Mouse (Mus musculus) left cerebral cortex, adult 18-20 months (tissue): ENCODE results near the gene Tgtp2. TPM values are rescaled to one million over a fixed set of nuclear protein-coding genes. Genes with fewer than 3 reads are reported as not detected.
"Not testable (repeated sequence)": the region's sequence is repeated elsewhere in the genome, so short reads cannot be mapped to it uniquely, and the experiment has no call there.

Source experiments
- DNase-seq, 2 experiments: peaks; one replicate each; pipeline ENCODE4 v3.0.0; 2021 to 2022; ENCODE audit warnings: low spot score in 2 of 2, mixed read lengths in 1 of 2
- long read RNA-seq, 2 experiments: library from polyadenylated mRNA; stranded (forward); transcript quantifications; one replicate each; pipeline ENCODE4 v2.0.0; 2021
- total RNA-seq, 2 experiments: library from RNA; stranded (reverse); gene quantifications; 2 replicates each; pipeline ENCODE4 v1.2.3; 2021

Gene Tgtp2
- total RNA-seq = under 1 TPM; 0.47 to 0.65 TPM
- long read RNA-seq, experiment 1, partial matches to known transcripts = 0 of 1 reads
- long read RNA-seq, experiment 1, other reads (novel, unspliced or antisense) = 0 of 1 reads
- long read RNA-seq, experiment 2 = 0 reads

DNA sequence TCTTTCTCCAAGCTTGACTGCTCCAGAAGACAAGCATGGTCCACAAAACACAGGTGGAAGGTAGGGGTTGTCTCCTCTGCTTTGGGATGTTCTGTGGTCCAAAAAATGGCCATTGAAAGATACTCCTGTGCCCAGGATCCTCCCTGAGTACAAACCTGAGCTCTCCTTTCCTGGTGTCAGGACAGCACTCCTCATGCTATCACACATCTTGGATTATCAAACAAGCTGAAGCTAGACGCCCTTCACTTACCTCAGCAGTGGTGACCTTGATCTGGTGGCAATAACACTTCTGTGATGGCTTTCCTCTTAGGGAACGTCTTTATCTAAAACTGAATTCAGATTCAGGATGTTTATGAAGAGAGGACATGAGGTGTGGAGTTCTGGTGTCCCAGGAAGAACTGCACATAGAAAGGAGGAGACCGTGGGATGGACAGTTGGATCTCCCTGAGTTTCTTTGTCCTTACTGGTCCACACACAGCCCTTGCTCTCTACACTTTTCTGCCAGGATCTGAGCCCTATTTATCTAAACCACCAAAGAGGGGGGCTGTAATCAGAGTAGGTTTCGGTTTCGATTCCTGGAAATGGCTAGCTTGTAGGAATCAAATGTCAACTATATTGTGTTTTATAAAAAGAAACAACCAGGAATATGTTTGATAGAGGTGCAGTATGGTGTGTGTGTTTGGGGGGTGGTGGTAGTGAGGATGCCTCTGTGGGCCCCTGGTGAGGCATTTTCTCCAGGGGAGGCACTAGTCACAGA, at the start of gene Tgtp2:
Gene Tgtp2 (minus strand): TSS at position 494 of the 757 bp plus-strand sequence.
- DNase-seq = not testable (repeated sequence)

GRCm38 (mm10) chr11:49112624-49113219, 48.7 kb upstream of the Tgtp2 start:
- DNase-seq = peak; percentile 30 to 35

DNA sequence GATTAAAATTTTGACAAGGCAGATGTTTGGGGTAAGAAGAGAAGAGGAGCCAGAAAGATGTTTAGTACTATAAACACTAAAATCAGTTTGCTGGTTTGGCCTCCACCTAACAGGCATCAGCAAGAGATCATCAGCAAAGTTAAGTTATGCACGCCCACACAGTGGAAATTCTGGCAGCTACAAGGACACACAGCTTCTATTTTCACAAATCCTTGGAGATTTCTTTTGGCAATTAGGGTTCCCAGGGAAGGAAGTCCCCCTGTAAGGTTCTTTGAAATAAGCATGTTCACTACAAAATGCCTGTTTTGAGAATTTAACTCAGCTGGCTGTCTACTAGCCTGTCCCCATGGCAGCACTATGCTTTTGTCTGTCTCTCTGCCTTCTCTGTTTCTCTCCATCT, 47.0 kb upstream of the Tgtp2 start:
- no peak for DNase-seq

DNA sequence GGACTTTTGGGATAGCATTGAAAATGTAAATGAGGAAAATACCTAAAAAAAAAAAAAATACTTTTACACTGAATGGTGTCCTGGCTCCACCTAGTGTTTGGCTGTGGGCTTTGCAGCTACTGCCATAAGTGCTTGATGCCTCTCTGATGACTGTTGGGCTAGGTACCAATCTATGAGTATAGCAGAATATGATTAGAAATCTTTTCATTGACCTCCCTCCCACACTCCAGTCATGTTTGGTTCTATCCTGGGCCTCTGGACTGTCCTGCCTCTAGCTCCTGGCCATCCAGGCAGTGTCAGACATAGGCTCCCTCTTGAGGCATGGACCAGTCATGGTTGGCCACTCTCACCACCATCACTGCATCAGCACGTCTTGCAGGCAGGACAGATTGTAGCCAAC, 44.8 kb upstream of the Tgtp2 start:
- peak; percentile 24 to 26 for DNase-seq

GRCm38 (mm10) chr11:49107650-49108537, 43.9 kb upstream of the Tgtp2 start:
- no peak for DNase-seq

DNA sequence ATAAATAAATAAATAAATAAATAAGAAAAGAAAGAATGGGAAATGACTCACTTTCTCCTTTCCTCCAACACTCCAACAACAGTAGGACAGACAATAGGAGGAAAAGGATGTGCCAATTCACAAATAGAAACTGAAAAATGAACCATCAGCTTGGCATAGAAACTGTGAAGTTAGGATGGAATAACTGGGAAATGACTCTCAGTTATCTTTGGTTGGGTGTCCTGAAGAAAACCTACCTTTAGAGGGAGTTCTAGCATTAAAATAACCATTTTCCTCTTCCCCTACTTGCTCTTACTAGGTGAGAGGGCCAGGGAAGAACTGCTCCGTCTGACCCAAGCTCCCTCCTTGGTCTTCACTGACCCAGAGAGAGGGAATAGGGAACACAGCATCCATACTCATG, 41.7 kb upstream of the Tgtp2 start:
- no peak for DNase-seq

DNA sequence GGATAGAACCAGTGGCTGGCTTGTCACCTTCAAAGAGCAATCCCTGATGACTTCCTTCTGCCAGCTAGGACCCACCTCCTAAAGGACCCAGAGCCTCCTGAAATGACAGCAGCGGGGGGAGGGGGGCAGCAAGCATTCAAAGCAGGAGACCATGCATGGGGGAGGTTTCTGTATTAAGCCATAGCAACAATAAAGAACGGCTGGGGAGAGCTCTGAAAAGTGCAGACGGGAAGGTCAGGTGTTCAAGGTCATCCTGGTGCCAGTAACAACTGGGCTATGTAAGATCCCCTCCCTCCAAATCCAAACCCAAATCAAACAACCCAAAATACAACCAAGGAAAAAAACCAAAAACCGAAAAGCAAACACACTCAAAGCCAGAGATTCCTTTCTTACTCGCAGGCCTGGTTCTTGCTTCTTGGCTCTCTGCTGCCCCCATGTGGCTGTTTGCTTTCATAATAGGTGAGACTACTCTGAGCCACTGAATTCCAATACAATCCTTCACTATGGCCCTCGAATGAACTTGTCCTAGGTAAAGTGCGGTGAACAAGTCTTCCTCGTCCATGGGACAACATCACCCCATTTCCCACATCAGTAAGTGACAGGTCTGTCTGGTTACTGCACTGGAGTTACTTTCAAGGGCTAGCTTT, 39.2 kb upstream of the Tgtp2 start:
- DNase-seq = peak; percentile 89 to 95

DNA sequence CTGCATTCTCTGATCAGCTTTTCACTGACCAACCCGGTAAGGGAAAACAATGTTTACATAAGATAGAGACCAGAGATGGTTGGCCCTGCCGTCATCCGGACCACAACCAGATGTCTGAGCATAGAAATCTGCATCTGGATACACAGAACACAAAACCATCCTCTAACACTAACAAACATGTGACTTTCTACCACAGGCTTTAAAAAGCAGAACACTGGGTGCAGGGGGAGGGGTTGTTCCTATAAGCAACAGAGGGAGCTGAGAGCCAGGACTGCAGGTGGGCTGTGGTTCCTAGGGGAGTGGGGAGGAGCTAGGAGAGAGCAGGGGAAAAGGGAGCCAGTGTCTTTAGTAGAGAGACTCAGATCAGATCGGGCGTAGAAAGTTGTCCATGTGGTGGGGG, 37.5 kb upstream of the Tgtp2 start:
- no peak for DNase-seq

DNA sequence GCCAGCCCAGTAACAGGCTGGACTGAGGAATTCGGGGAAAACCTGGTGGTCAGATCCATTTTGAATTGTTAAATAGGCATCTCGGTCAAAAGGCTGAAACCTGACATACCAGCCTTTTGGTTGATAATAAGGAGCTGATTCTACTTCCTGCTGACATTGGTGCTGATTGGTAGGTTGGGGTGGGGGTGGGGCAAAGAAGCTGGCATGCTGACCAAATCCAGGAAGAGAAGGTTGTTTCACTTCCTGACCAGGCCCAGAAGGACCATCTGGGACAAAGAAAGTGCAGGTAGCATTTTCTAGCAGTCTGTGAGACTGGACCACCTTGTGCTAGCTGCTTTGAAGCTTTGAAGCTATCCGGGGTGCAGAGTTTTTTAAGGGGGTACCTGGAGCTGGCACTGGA, 36.4 kb upstream of the Tgtp2 start:
- no peak for DNase-seq

DNA sequence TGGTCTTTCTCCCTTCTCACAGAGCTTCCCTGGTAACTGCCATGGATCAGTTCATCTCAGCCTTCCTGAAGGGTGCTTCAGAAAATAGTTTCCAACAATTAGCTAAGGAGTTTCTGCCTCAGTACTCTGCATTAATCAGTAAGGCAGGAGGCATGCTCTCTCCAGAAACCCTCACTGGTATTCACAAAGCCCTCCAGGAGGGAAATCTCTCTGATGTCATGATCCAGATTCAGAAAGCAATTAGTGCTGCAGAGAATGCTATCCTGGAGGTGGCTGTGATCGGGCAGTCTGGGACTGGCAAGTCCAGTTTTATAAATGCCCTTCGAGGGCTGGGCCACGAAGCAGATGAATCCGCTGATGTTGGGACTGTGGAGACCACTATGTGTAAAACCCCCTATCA, 31.4 kb upstream of the Tgtp2 start:
- DNase-seq = no peak

- no peak for DNase-seq
These were observed 30.1 kb upstream of the Tgtp2 start for GRCm38 (mm10) chr11:49093861-49094660.

DNA sequence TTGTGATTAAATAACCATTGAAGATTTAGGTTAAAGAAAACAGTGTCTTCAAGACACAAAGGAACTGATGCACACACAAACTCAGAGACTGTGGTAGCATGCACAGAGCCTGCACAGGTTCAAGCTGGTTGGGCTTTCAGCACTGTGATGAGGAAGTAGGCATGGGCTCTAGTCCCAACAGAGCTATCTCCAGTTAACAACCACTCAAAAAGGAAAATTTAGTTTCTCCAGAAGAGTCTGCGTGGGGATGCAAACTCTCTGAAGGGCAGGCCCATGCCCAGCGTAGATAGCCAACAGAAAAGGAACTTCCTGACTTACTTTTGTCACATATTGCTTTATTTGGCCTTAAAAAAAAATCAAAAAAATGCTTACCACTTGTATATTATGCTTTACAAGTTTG, 28.8 kb upstream of the Tgtp2 start:
- DNase-seq = no peak

DNA sequence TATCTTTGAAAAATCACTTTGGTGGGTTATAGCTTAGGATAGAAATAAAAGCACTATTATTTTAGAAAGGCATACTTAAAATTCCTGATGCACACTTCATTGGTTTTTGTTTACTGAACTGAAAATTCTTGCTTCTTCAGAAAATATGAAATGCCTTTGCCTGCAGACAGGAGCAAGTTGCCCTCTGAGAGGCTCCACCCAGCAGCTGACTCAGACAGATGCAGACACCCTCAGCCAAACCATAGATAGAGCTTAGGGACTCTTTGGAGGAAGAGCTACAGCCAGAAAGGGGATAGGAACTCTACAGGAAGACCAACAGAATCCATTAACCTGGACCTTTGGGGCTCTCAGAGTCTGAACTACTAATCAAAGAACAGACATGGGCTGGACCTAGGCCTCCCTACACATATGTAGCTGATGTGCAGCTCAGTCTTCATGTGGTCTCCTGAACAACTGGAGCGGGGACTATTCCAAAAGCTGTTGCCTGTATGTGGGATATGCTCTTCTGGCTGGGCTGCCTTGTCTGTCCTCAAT, 28.1 kb upstream of the Tgtp2 start:
- DNase-seq = no peak

DNA sequence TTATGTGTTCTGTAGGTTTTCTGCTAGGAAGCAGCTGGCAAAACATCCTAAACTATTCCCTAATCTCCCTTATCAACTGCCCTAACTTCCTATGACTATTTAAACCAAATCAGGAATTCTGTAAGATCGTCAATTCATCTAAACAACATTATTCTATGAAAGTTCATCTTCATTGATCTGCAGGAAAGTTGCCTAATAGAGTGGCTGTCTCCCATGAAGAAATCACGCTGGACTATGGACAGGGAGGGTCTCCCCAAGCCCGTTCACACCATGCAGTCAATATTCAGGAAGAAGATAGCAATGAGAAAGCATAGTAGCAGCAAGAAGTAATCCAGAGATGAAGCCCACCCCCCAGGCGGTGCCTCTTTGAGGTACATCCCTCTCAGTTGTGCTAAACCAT, 27.2 kb upstream of the Tgtp2 start:
- DNase-seq = no peak

GRCm38 (mm10) chr11:49090551-49090950, 26.5 kb upstream of the Tgtp2 start:
- DNase-seq = no peak

GRCm38 (mm10) chr11:49089735-49090507, 25.9 kb upstream of the Tgtp2 start:
- no peak for DNase-seq

- no peak for DNase-seq
These were observed 25.1 kb upstream of the Tgtp2 start for GRCm38 (mm10) chr11:49088990-49089652.

DNA sequence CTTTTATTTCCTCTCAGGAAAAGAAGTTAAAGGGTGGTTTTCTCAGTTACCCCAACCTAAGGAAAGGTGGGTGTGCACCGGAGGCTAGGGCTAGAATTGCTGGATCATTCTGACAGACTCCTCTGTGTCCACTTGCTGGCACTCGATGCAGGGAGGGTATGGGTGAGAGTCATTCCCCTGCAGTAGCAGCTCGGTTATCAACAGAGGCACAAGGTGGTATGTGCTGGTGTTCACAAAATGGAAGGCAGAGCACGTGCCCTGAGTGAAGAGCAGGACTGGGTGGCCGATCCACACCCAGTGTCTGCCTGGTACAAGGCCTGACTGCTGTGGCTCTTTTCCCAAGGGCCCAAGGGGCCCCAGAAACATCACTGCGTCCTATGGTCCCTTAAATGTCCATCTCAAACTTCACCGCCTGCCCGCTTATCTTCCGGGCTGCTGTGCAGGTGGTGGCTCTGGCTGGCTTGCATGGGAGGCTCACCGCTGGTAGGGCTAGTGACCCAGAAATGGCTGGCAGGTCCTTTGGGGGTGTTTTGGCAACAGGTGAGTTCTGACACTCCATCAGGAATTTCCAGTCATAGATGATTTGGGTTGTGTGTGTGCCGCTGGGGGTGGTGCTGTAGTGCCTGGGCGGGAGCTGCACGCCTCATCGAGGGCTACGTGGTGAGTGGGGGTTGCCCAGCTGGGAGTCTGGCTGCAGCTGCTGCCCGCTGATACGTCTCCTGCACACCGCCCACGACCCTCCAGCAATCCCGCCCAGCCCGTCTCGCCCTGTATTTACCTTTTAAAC, 24.0 kb upstream of the Tgtp2 start:
- DNase-seq = no peak
